Mouse (Mus musculus) embryo, embryonic 10 days (tissue): ENCODE results near the gene Nr1d2.
"Not testable (repeated sequence)": the region's sequence is repeated elsewhere in the genome, so short reads cannot be mapped to it uniquely, and the experiment has no call there.

Experiments used
- DNase-seq: peaks from one replicate; pipeline ENCODE4 v3.0.0-alpha.2; 2015; ENCODE audit warnings: low spot score

The Nr1d2 gene

DNA sequence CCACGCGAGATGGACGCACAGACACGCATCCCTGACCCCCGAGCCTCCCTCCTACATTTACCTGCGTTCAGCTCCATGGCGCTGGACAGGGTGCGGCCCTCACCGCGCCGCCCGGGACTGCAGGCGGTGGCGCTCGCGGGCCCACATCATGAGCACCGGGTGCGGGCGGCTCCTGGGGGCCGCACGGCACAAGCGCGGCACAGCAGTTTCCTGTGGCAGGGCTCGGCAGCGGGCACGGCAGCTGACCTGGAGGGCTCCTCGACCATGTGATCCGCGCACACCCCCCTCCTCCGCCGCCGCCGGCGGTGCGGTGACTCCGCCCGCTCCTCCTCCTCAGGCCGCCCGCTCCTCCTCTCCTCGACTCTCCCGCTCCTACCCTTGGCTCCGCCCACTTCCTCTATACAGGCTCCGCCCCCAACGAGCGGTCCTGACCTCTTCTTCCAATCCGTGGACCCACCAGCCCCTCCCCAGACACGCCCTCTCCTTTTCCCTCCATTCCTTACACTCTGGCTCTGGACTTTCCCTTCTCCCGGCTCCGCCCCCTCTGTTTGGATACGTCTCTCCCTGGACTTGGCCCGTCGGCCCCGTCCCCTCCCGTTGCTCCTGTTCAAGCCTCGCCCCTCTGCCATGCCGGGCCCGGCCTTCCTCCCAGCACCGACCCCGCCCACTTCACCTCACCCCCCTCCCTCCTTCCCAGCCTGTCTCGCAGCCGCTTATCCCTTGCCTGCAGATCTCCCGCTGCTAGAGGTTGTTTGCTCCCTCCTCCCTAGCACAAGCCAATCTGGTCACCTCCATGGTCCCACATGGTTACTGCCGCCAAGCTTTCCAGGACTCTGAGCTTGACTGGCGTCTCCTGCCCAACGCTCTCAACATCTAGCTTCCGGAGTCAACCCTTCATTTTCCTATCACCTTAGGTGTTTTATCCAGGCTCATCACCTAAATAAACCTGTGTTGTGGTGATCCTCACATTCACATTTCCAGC, at the start of gene Nr1d2:
Gene Nr1d2, minus strand, starts transcription at position 378 of the 982 bp plus-strand sequence.
- DNase-seq = peak; percentile 99

DNA sequence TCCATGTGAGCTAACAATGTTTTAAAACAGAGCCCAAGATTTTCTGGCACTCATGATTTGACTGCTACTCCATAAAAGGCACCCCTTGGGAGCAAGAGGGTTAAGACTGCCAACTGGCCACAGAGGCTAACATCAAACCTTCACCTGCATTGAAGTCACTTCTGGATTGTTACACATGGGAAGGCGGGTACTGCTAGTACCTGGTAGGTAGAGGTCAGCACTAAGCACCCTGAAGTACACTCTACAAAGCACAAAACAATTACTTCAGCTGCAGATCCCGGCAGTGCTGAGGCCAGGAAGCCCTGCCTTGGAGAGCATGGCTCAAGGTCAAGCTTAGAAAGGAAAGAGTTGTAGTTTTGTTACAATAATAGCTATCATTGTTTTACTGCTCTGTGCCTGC, 48.5 kb upstream of the Nr1d2 start:
- no peak for DNase-seq

DNA sequence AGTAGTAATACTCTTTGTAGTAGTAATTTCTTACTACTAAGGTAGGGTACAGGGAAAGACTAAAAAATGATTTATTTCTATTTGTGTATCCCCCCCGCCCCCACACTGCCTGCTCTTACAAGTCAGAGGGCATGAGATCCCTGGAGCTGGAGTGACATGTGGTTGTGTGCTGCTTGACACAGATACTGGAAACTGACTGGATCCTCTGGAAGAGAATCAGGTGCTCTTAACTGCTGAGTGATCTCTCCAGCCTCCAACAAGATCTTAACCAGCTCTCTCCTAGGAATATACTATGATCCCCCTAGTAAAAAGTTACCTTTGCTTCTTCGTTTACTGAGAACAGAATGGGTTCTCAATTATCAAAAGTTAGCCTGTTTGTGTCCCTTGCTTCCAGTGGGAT, 47.5 kb upstream of the Nr1d2 start:
- no peak for DNase-seq

DNA sequence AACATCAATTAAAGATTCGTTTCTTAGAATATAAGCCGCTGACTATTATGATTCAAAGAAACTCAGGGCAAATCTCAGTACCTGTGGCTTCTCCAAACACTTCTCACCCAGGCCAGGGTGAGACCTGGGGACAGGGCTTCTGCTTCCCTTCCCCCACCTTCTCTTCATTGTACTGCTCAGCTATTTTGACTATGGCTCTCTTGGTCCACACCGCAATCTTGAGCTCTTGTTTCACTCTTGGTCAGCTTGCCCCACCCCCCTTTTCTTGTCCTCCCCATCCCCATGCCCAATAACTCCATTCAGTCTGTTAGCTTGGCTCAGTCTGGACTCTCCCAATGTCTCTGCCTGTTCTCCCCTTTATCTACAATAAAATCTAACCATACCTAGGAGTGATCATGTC, 46.5 kb upstream of the Nr1d2 start:
- DNase-seq = no peak

DNA sequence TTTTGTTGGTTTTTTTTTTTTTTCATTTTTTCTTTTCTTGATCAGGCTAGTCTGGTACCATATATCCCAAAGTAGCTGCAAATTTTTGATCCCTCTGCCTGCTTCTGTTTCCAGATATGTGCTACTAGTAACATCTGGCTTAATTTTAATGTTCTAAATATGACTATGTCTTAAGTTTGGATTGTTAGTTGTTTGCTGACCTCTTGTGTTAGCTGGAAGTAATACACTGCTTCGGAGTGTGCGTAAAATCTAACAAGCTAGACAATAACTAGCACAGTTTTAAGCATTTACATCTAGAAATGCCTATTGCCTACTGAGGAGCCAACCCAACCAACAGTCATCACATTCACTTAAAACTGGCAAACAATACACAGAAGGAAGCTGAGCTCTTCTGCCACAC, 45.7 kb upstream of the Nr1d2 start:
- no peak for DNase-seq

DNA sequence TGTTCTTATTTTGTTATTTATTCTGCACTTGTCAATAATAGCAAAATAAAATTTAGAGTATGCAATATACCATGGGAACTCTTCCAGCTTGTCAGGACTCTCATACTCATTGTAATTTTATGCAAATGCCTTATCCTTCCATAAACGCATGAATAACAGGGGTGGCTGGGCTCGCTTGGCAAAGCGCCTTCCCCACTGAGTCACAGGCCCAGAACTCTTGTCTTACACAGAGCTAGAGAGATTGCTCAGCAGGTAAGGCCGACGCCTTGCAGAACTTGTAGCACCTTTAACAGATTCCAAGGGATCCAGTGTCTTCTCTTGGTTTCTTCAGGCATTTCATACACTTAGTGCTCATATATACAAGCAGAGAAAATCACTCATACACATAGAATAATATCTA, 41.4 kb upstream of the Nr1d2 start:
- no peak for DNase-seq

DNA sequence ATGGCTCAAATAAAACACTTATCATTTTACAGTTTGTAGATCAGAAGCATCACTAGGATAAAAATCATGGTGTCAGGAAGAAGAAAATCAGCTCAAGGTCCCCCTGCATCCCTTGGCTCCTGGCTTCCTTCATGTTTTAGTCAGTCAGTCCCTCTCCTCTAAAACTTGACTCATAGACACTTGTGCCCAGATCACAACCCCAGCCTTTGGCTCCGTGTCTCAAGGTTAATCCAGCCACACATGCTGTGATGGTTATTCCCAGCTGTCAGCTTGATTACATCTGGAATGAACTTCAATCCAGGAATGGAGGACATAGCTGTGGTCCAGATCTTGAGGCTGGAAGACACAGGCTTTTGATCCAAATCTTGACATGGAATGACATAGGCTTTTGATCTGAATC, 35.6 kb upstream of the Nr1d2 start:
- no peak for DNase-seq

DNA sequence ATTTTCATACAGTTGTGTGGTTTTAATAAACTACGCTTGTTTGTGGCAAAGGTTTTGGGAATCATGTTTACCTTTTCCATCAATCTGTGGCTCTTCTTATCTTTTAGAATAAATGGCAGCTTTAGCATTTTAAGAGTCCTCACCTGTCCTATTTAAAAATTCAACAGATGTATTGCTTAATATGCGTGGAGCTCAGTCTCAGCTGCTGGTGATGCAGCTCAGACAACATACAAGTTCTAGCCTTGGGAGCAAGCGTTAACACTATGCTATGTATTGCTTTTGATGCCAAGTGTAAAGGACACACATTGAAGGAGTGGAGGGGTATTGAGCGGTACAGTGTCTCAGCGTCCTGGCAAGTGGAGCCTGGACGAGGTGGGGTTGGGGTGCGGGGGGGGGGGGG, 32.7 kb upstream of the Nr1d2 start:
- DNase-seq = no peak

DNA sequence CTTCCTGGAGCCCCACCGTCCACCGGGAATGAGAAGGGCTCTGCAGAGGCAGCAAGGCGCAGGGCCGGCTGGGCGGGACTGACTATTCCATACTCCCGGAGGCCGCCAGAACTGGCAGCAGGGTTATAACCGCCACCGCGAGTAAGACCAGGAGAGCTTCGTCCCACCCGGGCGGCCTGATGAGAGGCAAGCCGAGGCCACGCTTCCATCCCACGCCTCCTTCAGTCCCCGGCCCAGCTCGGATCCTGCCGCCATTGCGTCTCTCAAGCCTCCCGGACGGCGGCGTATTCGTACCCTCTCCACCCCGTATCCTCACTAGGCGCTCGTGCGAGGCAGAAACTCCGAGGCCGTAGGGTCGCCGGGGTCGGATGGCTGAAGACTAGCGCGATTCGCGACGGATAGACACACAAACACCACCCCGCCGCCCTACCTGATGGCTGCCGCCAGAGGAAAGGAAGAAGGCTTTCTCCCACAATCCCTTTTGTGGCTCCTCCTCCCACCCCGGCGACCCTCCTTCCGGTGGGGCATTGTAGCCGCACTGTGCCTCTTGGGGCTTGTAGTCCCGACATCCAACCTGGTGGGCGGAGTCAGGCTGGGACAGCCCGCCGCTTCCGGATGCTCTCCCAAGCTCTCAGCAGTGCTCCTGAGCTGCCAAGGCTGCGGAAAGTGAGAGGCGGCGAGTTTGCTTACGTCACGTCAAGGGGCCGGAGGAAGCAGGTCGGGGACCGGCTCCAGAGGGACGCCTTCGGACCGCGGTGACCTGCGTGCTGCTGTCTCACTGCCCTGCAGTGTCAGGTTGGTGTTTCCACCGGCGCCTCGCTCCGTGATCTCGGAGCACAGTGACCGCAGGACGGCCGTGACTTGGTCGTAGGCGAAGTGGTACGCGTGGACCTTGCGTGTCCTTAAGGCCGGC, 31.9 kb upstream of the Nr1d2 start, which contains the start of the genes Nkiras1 and Rpl15:
Gene Nkiras1, plus strand, starts transcription at position 608 of the 913 bp plus-strand sequence.
Gene Rpl15, minus strand, starts transcription at position 863 of the 913 bp plus-strand sequence.
- peak; percentile 99 for DNase-seq

DNA sequence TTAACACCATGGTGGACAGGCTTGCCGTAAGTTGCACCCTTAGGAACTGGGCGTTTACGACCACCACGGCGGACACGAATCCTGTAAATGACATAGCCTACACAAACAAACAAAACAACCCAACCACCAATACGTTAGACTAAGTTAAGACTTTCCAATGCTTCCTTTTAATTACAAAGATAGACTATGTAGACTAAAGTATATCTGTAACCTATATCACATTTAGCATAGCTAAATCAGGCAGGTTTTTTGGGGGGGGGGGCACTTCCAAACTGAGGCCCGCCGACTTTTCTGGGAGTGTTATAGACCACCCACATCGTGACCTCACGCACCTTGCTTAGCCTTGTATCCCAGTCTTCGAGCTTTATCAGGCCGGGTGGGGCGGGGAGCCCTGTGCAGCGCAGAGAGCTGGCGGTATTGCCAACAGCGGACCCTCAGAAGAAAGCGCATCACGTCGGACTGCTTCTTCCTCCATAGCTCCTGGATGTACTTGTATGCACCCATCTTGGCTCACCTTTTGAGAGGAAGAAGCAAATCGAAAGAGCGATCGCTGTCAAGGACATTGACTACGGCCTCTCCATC, 31.1 kb upstream of the Nr1d2 start:
- DNase-seq = not testable (repeated sequence)

DNA sequence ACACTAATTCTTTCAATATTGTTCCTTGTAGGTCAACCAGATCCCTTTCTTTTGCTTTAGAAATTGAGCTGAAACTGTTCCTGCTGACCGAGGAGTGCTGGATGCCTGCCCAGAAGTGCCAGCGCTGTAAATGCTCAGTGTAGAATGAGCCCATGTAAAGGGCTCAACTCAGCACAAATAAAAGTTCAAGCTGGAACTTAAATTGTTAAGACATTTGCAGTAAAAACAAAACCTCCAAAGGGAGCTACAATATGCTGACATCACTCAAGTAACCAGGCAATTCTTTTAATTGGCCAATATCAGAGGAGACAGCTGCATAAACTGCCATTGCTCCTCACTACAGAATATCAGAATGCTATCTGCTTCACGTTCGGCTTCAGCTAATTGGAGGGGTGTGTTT, 24.5 kb upstream of the Nr1d2 start:
- no peak for DNase-seq

DNA sequence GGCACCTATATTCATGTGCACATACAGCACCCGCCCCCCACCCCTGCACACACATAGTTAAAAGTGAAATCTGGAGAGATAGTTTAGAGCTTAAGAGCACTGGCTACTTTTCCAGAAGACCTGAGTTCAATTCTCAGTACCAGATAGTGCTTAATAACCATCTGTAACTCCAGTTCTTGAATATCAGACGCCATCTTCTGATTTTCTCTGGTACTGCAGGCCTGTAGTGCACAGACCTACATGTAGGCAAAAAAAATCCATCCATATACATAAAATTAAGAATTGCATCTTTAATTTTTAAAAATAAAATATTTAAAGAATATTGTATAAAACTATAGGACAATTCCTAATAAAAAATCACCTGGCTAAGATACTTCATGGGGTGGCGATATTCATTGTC, 22.3 kb upstream of the Nr1d2 start:
- no peak for DNase-seq

DNA sequence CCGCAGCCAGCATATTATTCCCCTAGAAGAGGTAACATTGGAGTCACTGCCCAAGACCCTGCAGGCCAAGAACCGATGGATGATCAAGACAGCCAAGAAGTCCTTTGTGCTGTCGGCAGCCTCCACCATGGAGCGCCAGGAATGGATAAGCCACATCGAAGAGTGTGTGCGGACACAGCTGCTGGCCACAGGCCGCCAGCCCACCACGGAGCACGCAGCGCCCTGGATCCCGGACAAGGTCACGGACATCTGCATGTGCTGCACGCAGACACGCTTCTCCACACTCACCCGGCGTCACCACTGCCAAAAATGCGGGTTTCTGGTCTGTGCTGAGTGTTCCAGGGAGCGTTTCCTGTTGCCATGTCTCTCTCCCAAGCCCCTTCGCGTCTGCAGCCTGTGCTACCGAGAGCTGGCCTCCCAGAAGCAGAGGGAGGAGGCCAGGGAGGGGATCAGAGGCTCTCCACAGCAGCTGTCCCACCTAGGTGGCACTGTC, 3.8 kb upstream of the Nr1d2 start:
- no peak for DNase-seq

DNA sequence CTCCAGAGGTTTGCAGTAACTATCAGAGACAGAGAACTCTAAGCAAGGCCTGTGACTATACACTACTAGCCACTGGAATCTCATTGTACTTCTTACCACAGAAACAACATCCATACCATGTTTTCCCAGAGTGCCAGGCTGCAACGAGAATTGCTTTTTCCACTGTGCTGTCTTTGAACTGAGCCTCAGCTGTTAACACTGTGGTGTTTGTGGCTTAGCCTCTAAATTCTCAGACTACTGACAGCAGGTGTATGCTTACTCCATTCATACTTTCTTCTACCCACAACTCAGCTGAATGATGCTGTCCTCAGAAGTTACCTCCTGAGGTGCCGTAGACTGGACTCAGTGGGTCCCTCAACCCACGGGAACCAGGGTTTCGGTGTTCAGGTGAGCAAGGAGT, 2.9 kb upstream of the Nr1d2 start:
- DNase-seq = no peak

DNA sequence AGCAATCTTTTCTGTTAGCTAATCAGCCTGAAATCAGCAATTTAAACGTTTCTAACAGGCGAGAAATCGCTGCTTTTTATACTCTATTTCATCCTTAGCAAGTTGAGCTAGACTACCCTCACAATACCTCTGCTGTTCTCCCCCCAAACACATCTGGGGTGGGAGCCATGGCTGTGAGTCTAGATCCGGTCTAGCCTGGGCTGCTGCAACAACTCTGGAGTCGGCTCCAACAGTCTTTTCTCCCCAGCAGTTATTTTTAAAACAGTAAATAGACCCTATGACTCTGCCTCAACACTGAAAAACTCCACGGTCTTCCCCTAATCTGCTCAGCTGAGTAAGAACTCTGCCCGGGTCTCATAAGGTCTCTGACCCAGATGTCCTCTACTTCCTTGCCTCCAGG, 1.2 kb upstream of the Nr1d2 start:
- no peak for DNase-seq

DNA sequence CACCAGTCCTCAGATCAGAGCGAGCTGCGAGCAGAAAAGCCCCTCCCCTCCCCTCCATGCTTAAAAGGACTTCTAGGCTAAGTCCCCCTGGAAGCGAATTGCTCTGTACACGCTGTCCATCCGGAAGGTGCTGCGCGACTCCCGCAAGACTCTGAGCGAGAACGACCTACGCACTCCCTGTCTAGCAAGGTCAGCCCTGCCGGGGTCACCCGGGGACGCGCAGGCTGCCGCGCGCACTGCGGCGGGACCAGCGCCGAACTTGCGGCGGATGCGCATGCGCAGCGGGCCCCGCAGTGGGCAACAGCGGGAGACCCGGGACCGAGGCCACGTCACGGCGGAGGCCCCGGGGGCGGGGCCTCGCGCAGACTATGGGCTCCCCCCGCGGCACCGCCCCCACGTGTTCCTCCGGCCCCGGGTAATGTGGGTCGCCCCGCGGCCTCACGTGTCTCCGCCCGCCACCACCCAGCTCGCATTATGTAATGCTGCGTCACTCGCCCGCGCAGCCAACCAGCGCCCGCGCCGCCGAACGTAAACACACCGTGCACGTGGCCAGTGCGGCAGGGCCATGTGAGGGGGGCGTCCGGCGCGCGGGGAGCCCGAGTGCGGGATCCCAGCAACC, 687 bp downstream of the Nr1d2 start:
- DNase-seq = peak; percentile 98

DNA sequence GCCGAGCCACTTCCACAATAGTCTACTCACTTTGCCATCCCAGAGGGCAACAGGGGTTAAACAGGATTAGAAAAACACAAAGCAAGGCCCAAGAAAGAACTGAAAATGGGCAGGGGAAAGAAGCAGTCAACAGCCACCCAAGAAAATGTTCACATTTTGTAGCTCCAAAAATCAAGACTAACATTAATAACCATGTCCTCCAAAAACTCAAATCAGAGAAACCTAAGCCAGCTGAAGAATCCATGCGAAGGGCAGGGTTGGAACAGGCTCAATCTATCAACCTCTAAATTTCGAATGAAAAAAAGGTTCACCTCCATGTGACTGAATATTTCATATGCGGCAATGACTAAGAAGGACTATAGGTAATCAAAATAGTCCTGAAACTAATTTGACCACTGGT, 1.5 kb downstream of the Nr1d2 start:
- no peak for DNase-seq

DNA sequence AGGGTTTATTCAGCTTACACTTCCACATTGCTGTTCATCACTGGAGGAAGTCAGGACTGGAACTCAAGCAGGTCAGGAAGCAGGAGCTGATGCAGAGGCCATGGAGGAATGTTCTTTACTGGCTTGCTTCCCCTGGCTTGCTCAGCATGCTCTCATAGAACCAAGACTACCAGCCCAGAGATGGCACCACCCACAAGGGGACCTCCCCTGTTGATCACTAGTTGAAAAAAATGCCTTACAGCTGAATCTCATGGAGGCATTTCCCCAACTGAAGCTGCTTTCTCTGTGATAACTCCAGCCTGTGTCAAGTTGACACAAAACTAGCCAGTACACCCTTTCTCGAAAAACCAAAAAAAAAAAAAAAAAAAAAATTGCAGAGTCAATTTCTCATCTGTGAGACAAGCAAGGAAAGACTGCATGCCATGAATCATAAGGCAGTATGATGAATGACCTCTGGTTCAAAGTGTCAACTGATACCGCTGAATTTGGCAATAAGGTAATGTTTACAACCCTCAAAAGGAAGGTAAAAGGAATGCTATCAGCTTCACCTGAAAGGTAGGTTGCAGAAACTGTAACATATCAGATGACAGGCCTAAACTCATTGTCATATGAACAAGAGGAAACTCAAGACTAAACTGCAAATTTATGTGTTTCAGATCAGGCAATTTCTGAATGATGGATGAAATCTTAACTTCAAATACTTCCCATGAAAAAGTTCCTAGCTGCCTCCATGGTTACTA, 2.3 kb downstream of the Nr1d2 start:
- DNase-seq = not testable (repeated sequence)

DNA sequence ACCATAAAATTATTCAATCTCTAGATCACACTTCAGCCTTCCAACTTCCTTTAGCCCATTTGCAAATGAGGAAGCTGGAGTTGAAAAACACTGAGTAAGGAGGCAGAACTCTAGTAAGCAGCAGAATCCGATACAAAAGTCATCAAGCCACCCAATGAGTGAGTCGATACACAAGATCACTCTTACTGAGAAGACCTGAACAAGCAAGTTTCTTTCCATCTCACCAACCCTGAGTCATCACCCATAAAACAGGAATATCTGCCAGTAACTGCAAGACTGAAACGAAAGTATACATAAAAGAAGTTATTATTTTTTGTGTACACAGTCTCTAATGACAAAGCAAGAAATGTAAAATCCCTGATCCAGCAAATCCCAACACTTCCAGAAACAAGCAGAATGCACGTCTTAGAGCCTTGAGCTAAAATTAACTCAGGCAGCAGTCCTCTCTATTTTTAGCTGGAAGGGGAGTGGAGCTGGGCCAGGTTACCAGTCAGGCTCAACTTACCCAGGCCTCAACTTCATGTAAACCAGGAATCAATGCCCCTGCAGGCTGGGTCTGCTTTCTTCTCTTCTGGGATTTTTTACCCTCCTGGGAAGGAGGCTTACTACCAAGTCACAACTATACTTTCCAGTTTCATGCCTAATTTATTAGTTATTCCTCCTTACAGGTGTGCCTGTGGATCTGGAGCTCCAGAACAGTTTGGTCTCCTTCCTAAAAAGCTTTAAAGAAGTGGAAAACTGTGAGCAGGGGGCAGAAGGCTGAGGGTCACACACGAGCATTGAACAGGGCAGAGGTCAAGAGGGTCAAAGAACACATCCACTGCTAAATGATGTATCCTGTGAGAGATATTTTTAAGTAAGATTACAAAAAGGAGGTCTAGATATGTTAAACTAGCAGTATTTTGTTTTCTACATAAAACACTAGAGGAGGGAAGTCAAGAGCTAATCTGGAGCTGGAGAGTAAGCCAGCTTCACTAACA, 4.7 kb downstream of the Nr1d2 start:
- DNase-seq = peak; percentile 14

DNA sequence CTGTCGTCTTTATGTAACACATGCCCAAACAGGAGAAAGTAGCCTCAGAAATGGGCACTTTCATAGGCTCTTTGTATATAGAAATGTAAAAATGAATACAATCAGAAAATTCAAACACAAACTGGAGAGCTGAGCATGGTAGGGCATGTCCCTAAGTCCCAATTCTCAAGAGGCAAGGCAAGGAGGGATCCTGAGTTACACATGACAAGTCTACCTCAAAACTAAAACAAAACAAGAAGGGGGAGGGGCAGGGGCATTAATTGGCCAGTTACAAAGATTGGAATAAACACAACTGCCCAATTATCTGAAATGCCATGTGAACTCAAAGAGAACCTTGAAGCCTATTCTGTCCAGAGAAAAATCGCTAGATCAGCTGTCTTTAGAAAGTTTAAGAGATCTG, 5.9 kb downstream of the Nr1d2 start:
- no peak for DNase-seq
